Mouse (Mus musculus) liver, embryonic 11.5 days (tissue): Measurements from ENCODE around the gene Rhoj. TPM values are rescaled to one million over a fixed set of nuclear protein-coding genes. Genes with fewer than 3 reads are reported as not detected.

Source experiments
- ATAC-seq: fragments of 200-750 bp; cut with Nextera tagmentation; replicated peaks from 2 replicates; pipeline ENCODE4 v1.8.0; 2017; ENCODE audit warnings: moderate number of reproducible peaks, mild to moderate bottlenecking, moderate TSS enrichment, moderate library complexity; ENCODE audit not compliant: low FRiP score
- DNase-seq: peaks from one replicate; pipeline ENCODE4 v3.0.0-alpha.2; 2017; ENCODE audit warnings: low spot score
- H3K27ac ChIP-seq: fragments of 300-500 bp; sonication (generic); 2 replicates; pipeline ENCODE4 v1.5.1; 2014; ENCODE audit warnings: mild to moderate bottlenecking, low read depth, low read length, control low read depth
- H3K27me3 ChIP-seq: fragments of 300-500 bp; sonication (generic); replicated peaks from 2 replicates; pipeline ENCODE4 v1.6.1; 2014; ENCODE audit warnings: low read length, mixed read lengths; ENCODE audit not compliant: control insufficient read depth, insufficient read depth
- H3K36me3 ChIP-seq: fragments of 300-500 bp; sonication (generic); 2 replicates; pipeline ENCODE4 v1.6.1; 2014; ENCODE audit warnings: mild to moderate bottlenecking, low read length, moderate library complexity, mixed read lengths; ENCODE audit not compliant: control insufficient read depth, insufficient read depth
- H3K4me1 ChIP-seq: fragments of 300-500 bp; sonication (generic); replicated peaks from 2 replicates; pipeline ENCODE4 v1.6.1; 2014; ENCODE audit warnings: low read length, mixed read lengths; ENCODE audit not compliant: control insufficient read depth, insufficient read depth
- H3K4me2 ChIP-seq: fragments of 300-500 bp; sonication (generic); 2 replicates; pipeline ENCODE4 v1.6.1; 2014; ENCODE audit warnings: mild to moderate bottlenecking, control low read depth, moderate library complexity
- H3K4me3 ChIP-seq: fragments of 300-500 bp; sonication (generic); 2 replicates; pipeline ENCODE4 v1.5.1; 2014; ENCODE audit warnings: low read depth, low read length, control low read depth
- H3K9ac ChIP-seq: fragments of 300-500 bp; sonication (generic); 2 replicates; pipeline ENCODE4 v1.6.1; 2014; ENCODE audit warnings: low read depth, low read length, control low read depth
- H3K9me3 ChIP-seq: fragments of 300-500 bp; sonication (generic); 2 replicates; pipeline ENCODE4 v1.6.1; 2016; ENCODE audit warnings: low read length, inconsistent platforms, mixed read lengths; ENCODE audit not compliant: control insufficient read depth
- WGBS: fragments of 180-500 bp; shearing (Covaris S2); extraction: QIAGEN DNeasy Blood & Tissue Kit; methylation state at CpG from one replicate; pipeline ENCODE4 v1.1.7; 2014; 5-methylcytosine and 5-hydroxymethylcytosine counted together
- polyA plus RNA-seq: library from polyadenylated mRNA; unstranded; fragments of >200 nt; fragmentation: Nextera tagmentation; extraction: Ambion mirVana; gene quantifications from 2 replicates; pipeline ENCODE4 v1.2.1, GENCODE M21; 2014

Rhoj gene
- polyA plus RNA-seq, 1 experiment from 2014 or later, result 16.0 TPM

DNA sequence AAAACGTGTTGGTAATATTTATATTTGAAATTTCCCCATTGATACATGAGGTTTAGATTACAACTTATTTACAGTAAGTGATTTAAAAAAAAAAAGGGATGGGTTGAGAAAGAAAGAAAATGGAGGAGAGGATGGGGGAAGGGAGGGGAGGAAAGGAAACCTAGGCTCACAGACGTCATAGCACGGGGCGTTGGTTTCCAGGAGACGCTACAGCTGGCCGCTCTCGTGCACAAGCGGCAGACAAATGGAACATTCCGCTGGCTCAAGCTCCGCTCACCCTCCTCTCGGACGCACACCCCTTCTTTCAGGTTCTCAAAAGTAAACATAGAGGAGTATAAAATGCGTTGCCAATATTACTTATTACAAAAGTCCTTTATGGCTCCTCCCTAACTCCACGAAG lies 141.9 kb downstream of the Rhoj start:
- WGBS, result 86% methylated on average over 14 of the region's 14 CpGs
- no peaks in the 10 kb centered on the region for H3K4me1 ChIP-seq
- ATAC-seq (no peak), DNase-seq (no peak)
- H3K9me3 ChIP-seq, result no peaks in the 10 kb centered on the region
- peaks cover 2% of the 10 kb centered on the region; the same call in 1 of the 2 replicates for H3K36me3 ChIP-seq
- H3K4me2 ChIP-seq, result no peak overlapping the region
- no peak overlapping the region for H3K27ac ChIP-seq
- H3K4me3 ChIP-seq, result no peak overlapping the region
- no peaks in the 10 kb centered on the region for H3K27me3 ChIP-seq
- no peak overlapping the region for H3K9ac ChIP-seq

DNA sequence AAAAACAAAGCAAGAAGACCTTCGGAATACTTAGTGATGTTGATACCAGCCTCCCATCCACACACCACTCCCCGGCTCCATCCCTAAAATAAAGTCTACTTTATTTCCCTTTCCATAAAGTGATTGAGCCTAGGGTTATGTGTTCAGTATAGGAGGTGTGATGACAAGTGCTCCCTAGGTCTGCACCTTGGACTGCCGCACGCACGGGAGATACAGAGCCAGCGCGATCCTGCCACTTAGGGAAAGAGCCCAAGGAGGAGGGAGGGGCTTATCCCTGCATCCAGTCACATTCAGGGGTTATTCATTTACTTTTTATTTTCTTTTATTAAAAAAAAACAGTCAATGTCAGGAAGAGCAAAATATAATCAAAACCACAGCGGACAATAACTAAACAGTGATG lies 142.5 kb downstream of the Rhoj start:
- Histone ChIP-seq H3K27ac (no peak overlapping the region), H3K4me3 (no peak overlapping the region), H3K4me1 (no peaks in the 10 kb centered on the region), H3K36me3 (peaks cover 2% of the 10 kb centered on the region; the same call in 1 of the 2 replicates), H3K27me3 (no peaks in the 10 kb centered on the region), H3K9me3 (no peaks in the 10 kb centered on the region), H3K4me2 (no peak overlapping the region), H3K9ac (no peak overlapping the region)
- DNase-seq, result no peak
- 93% methylated on average over 8 of the region's 8 CpGs for WGBS
- ATAC-seq, result no peak

Other genes with a start within 250 kb of the Rhoj start
- gene Kcnh5, start 131.0 kb upstream of the Rhoj start, polyA plus RNA-seq, result 0.05 and 0.10 TPM in 2 replicates
- gene Gphb5, start 108.5 kb downstream of the Rhoj start, polyA plus RNA-seq, result not detected in 2 replicates